Mouse (Mus musculus) lung, adult 2 months (tissue): ENCODE data around the gene Neurl3.

Experiments used
- CTCF ChIP-seq: fragments of 200-500 bp; IDR thresholded peaks from 2 replicates; pipeline ENCODE4 v1.5.1; 2011; ENCODE audit warnings: mild to moderate bottlenecking, low read length, control low read depth; ENCODE audit not compliant: insufficient read depth
- POLR2A ChIP-seq: fragments of 200-500 bp; IDR thresholded peaks from 2 replicates; pipeline ENCODE4 v1.6.1; 2011; ENCODE audit warnings: low read depth, mild to moderate bottlenecking, control low read depth, low read length, borderline replicate concordance; ENCODE audit errors: extremely low read depth

DNA sequence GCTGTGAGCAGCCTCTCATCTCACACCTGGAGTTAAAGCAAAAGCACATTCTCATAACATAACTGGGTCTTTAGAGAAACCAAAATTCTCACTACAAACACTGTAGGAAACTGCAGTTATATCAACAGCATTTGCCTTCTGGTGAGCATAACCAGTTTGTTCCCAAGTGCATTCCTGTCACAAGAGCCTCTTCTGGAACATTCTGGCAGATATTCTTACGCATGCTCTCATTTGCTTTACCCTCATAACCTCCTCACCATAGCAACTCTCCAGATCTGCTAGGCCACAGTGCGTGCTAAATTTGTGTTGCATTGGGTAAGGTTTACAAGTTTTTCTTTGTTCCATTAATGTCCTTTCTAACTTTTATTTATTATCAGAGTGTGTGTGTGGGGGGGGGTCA lies 15.2 kb downstream of the Neurl3 start:
- TF ChIP-seq CTCF: no peak
- TF ChIP-seq POLR2A: no peak
